Mouse (Mus musculus) spleen, postnatal 14 days (tissue): ENCODE measurements around the gene Higd2a.
A peak's percentile ranks its signal among the peaks of the same experiment; 100 is the strongest.
"Not testable (repeated sequence)": the region's sequence is repeated elsewhere in the genome, so short reads cannot be mapped to it uniquely, and the experiment has no call there.

Experiments
- DNase-seq, 2 experiments: peaks; one replicate each; pipeline ENCODE4 v3.0.0; 2021 to 2022; ENCODE audit warnings: low spot score in 2 of 2

Gene Higd2a

DNA sequence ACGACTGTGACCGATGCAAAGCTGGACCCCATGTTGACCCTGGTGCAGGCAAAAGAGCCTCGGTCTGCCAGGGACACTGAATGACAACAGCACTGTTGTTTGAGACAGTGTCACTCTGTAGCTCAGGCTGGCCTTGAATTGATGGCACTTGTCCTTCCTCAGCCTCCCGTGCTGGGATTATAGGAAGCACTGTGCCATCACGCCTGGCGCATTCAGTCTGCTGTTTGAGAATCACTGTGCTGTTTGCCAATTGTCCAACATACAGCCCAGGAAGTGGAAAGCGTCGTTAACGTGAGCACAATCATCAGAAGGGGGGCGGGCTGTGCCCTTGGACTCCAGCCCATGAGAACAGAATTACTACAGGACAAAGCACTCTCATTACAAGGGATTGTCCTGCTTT, 7.9 kb upstream of the Higd2a start:
- no peak for DNase-seq

DNA sequence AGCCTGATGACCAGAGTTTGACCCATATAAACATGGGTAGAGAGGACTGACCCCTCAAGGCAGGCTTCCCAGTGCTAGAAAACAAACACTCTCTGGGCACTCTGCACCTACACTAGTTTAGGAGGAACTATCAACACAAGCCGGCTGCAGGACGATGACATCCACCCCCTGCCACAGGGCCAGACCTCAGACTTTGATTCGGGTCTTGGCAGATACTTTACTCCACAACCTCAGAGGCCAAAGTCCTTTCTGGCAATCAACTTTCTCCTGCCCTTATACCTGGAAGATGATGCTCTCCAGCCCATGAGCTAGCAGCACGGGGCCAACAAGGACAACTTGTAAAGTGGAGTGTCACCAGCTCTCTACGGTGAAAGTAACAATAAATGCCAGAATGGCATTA, 7.1 kb upstream of the Higd2a start:
- no peak for DNase-seq

DNA sequence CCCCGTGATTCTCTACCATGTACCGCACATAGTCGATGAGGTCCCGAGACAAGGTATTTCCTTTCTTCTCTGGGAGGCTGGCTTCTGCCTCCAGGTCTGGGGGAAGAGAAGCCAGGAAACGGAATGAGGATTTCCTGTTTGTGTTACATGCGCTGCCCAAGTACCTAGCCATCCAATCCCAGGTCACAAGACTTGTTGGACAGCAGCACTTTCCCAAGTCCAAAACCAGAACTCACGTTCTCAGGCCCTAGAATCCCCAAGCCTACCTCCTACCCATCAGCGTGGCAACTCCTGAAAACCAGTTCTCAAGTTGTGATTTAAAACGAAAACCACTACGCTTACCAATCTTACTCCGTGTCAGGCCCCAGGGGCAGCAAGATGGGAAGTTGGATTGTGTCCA, 4.2 kb upstream of the Higd2a start:
- no peak for DNase-seq

DNA sequence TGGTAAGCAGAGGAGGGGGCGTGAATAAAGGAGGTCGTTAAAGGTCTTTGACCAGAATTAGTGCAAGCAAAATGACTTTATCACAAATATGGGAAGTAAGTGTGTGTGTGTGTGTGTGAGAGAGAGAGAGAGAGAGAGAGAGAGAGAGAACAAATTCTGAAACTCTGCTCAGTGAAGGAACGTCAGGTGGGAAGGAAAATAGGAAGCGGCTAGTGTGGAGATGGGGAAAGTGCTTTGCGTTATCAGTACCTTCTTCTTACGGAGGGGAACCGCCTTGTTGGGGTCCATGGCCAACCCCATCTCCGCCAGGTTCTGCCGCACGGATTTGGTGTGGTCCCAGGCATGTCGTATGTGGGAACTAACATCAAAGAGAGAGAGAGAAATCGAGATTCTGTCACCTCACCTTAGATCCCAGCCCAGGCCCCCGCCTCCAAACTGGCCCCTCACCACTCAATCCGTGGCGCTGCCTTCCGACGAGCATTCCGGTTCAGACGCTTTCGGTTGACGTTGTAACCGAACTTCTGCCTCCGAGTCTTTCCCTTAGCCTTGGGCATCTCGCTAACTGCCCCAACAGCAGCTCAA, 502 bp upstream of the Higd2a start:
- no peak for DNase-seq

DNA sequence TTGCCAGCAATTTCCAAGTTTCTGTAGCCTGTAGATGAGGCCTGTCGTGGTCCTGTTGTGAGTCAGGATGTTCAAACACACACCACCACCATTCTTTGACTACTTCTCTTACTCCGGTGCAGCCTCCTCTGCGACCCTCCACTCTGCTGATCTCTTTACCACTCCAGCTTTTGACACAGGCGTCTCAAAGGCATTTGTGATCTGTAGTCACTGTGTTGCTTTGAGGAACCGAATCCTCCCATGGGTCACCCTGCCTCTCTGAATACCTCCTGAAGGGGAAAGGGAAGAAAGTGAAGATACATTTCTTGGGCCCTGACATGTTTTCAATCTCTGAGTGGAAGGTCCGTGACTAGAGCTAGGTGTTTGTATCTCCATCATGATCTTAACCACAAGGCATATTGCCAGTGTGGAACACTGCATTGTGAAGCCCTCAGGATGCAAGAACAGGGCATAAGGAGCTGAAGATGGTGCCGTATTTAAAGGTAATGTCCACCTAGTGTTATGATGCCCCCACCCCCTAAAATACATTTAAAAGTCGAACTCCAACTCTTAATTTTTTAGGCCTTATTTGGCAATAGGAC, 1.9 kb downstream of the Higd2a start:
- no peak for DNase-seq

DNA sequence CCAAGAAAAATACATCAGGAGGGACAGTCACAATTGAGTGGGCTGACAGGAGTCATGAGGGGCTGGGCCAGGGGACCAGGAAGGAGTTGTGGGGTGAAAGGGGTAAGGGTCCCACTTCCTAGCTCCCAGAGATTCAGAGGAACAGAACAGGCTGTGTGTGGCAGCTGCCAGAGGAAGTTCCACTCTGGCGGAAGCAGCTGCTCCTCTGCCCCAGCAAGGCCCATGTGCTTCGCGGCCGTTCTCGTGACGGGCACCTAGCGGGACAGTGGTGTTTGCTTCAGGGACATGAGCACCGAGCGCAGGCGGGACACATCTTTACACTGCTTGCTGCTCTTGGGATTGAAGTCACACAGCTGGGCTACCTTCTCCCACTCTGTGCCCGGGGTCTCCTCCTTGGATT, 3.6 kb downstream of the Higd2a start:
- DNase-seq: no peak

DNA sequence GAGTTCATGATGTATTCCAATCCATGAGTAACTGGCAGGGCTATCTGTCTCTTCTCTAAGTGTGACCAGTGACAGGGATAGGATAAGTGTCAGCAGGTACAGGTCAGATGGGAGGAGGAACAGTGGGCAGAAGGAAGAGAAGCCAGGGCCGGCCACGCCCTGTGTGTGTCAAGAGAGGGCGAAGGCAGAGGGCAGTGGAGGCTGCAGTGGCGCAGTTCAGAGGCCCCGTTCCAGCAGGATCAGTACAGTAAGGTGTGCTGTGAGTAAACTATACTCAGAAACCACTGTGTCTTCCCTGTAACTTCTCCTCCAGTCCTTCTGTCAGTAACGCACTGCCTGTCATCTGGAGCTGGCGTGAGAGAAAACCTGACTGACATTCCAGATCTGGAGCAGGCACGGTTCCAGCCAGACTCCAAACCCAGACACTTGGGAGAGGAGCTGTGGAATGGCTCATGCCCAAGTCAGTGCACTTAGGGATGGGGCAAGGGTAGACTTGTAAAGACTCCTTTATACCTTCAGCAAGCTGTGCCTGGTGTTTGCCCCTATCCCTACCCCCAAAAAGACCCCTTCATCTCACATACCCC, 6.2 kb downstream of the Higd2a start:
- no peak for DNase-seq

DNA sequence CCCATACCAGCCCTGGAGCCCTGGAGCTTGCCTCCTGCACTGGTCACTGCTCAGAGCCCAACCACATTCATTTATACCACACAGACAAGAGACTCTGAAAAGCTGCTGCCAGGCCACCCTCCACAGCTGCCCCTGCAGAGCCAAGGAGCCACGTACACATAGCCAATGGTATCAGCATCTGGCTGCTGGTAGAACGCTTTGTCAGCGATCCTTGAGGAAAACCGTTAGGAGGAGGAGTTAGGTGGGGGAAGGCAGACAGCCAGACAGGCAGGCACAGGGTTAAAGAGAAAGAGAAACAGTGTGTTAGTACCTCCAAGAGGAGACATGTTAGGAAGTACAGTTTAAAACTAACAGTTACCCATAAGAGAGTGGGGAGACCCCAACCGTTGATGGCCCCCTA, 6.9 kb downstream of the Higd2a start:
- no peak for DNase-seq

DNA sequence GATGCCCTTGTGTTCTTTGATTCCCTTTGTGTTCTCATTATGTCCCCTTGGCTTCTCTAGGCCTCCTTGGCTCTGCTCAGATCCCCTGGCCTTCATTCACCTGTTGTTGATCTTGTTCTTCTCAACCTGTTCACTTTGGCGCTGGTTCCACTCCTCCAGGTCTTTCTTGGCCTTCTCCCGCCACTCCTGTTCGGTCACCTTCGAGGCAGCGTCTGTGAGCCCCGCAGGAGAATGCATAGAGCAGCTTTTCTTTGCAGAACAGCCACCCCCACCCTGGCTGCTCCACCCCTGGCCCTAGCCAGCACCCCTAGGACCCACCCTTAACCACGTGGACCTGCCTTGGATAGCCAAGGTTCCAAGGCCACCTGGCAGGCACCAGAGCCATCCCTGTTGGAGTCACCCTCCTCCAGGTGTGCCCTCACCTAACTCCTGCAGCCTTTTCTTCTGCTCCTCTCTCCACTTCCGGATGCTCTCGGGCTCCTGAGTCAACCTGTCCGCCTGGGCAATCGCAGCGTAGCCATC, 8.7 kb downstream of the Higd2a start:
- no peak for DNase-seq

DNA sequence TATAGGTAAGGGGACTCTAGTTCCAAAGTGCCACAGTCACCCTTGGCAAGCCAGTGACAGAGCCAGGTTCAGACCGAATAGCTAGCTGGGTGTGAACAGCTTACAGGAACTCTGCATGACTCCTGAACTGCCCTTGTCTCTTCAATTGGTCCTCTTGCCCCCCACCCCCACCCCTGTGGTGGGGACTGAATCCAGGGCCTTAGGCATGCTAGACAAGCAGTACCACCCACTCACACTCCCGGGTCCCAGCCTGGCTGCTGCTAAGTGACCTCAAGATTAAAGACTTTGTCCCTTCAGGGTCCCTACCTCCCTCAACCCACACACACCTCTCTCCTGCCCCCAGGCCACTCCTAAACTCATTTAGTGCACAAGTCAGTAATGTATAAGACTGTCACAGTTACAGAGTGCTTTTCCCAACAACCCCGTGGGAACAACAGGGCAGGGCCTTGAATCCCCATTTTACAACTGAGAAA, 12.7 kb downstream of the Higd2a start:
- no peak for DNase-seq

DNA sequence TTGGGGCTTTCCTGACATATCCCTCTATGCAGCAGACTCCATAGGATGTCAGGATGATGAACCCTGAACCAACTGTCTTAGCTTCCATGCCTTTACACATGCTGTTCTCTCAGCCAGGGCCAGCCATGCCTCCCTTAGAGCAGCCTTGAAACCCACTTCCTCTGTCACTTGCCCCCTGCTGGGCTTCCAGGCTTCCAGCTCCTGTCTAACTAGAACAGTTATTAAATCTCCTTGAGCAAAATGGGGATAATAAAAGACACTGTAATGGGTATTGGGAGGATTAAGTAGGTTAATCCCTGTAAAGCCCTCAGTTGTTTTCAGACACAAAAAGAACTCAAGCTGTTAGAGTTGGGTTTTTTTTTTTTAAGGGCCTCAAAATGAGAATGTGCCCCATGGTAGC, 13.5 kb downstream of the Higd2a start:
- DNase-seq: no peak

DNA sequence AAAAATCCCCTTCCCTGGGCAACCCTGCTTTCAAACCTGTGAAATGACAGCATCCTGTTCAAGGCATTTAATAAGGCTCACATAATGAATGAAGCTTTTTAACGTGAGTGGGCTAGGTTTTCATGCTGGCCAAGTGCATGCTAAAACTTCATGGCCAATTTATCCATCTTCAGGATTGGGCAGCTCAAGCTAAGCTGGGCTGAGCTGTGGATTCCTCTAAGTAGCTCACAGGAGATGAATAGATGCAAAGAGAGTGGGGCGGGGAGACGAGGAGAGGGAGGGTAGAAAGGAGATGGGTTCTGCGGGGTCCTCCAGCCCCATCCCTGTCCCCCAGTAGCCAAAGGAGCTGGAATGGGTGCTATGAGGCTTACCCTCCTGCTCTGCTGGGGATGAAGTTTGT, 14.2 kb downstream of the Higd2a start:
- no peak for DNase-seq

DNA sequence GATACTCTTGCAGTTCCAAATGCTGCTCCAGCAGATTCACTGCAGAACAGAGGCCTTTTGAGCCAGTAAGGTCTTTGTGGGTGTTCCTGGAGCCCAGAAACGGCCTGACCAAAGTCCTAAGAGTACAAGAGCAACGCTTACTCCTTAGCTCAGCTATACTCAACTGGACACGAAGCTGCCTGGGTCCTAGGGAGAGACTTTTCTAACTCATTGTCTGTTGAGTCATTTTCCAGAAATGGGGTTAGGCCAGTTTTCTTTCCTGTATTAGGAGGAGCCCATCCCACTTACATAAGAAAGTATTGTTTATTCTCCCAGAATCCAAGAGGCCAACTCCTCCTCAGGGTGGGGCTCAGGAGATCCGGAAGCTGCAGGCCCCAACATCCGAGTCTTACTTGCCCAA, 15.4 kb downstream of the Higd2a start:
- no peak for DNase-seq

DNA sequence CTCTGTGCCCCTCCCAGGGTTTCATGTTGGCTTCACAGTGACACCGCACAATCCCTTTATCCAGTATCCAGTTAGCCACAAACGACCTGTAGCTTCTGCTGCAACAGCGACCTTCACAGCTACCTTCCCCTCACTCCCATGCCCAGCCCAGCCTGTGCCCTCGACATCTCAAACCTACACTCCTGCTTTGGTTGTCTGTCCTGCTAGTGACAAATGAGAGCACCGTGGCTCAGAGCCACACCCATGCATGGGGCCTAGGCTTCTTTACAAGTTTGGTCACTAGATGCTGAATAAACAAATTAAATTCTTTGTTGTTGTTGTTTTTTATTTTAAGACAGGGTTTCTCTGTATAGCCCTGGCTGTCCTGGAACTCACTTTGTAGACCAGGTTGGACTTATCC, 17.2 kb downstream of the Higd2a start:
- no peak for DNase-seq

DNA sequence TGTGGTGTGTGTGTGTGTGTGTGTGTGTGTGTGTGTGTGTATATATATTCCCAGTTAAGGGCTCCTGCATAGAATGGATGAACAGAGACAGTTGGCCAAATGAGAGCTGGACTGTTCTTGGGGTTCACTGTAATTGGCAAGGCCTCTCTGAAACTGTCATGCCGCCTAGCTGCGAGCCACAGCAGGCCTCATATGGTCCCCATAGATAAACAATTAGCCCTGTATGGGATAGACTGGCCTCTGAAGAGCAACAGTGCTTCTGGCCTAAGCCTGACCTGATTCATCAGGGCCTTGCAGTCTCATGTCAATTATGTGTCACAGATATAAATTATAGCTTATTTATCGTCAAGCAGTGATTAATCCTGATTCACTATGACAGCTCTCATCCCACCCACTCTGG, 18.0 kb downstream of the Higd2a start:
- no peak for DNase-seq

DNA sequence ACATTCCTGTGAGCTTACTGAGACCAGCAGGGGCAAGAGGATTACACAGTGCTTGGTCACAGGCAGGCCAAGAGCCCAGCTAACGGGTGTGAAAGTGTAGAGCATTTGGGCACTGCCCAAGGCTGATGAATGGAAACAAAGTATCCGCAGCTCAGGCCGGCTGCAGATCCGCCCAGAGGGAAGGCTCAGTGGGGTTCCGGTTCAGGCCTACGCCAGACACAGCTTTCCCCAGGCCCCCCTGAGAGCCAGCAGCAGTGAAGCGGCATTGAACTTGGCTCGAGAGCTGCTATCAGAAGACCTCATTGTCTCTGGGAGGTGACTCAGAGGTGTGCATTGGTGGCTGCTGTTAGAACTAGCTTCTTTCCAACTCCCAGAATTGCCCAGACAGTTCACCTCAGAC, 18.7 kb downstream of the Higd2a start:
- no peak for DNase-seq

DNA sequence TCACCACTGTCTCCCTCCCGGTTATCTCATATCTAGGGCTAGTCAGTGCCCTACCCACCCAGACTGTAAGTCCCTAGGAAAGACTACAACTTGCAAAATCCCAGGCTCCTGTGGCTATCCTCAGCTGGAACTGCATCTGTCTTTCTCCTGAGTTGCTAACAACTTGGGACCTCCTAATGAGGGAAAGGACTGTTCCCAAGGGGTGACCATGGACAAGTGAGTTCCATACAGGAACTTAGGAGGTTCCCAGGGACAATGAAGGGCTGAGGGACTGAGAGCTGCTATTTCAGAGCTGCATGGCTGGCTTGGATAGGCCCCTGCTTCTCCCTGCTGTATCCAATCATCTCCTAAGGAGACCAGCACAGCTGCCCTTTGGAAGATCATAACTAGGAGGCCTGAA, 19.3 kb downstream of the Higd2a start:
- DNase-seq: no peak

DNA sequence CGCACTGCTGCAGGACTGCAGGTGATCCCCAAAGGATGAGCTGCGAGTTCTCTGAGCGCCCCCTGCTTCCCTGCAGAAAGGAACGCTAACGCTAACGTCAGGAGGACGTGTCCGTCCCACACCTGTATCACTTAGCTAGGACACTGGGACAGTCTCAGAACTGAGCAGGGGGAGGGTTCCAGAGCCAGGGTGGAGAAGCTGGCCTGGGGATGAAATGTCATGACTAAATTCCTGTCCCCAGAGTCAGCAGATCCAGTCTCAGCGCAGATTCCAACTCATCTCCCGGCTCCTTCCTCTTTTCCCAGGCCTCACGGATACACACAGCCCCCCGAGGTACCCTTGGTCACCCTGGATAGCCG, 20.6 kb downstream of the Higd2a start:
- DNase-seq: no peak

DNA sequence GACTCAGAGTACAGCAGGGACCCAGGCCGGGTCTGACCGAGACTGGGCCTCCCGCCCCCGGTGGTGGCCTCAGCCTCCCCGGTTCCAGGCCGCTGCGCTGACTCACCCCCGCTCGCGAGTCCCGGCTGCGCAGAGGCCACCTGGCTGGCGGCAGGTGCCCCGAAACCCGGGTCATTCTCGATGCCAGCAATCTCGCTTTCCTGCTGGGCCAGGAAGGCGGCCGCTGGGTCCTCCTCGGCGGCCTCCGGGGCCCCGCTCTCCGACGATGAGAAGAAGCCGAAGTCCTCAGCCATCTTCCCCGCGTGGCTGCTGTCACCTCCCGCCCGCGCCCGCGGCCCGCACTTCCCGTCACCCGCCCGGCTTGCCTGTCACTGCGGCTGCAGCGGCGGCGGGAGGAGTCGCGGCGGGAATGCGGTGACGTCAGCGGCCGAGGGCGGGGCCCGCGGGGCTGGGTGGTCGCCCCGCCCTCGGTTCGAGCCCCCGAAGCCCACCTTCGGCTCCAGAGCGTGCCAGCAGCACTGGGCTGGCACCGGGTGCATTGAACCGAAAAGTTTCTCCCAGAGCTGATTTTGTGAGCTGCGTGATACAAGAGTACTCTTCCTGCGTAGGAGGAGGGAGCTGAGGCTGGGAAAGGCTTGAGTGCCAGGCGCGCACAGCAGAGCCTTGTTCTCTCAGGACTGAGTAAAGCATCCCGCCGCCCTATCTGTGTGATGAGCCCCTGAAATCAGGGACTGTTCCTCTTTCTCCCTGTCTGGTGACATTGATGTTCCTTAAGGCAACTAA, 21.2 kb downstream of the Higd2a start, which contains the start of gene Cltb:
Cltb (minus strand) TSS at position 373 of the 783 bp plus-strand sequence.
- DNase-seq: peak; percentile 64 to 69

DNA sequence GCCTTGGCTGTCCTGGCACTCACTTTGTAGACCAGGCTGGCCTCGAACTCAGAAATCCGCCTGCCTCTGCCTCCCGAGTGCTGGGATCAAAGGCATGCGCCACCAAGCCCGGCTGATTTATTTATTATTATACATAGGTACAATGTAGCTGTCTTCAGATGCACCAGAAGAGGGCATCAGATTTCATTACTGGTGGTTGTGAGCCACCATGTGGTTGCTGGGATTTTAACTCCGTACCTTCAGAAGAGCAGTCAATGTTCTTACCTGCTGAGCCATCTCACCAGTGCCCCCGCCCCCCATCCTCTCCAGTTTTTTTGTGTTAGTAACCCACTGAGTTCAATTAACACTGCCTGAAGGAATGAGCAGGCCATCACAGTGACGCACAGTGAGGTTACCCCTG, 23.1 kb downstream of the Higd2a start:
- not testable (repeated sequence) for DNase-seq

DNA sequence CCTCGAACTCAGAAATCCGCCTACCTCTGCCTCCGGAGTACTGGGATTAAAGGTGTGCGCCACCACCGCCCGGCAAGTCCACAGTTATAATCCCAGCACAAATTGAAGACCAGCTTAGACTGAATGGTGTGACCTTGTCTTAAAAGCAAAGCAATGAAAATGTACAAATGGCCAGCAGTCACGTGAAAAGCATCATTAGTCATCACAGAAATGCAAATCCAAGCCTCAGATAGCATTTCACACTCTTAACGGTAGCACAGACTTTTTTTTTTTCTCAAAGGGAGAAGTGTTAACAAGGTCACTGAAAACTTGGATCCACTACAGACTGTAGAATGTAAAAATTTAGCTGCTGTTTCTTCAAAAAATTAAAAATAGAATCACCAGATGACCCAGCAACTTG, 26.3 kb downstream of the Higd2a start:
- no peak for DNase-seq

DNA sequence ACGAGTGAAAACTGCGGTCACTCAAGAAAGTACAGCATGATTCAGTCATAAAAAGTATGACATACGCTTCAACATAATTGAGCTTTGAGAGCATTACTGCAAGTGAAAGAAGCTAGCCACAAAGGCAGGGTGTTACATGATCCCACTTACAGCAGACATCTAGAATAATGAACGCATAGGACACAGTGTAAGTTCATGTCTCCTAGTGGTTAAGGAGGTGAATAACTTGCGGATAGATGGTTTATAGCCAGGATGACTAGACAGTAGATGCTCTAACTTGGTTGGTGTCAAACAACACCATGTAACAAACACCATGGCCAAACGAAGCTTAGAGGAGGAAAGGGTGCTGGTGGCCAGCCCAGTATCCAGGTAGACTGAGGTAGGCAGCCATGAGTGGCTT, 27.0 kb downstream of the Higd2a start:
- DNase-seq: no peak
